Mouse (Mus musculus) intestine, embryonic 15.5 days (tissue): ENCODE data around the gene Tmem178b. TPM values are rescaled to one million over a fixed set of nuclear protein-coding genes. Genes with fewer than 3 reads are reported as not detected.

Source experiments
- ATAC-seq: fragments of 200-750 bp; cut with Nextera tagmentation; 2 replicates; pipeline ENCODE4 v1.8.0; 2017; ENCODE audit warnings: moderate TSS enrichment, moderate library complexity
- H3K27ac ChIP-seq: fragments of 300-500 bp; sonication (generic); 2 replicates; pipeline ENCODE4 v1.5.1; 2015; ENCODE audit warnings: mild to moderate bottlenecking, inconsistent platforms
- H3K27me3 ChIP-seq: fragments of 300-500 bp; sonication (generic); replicated peaks from 2 replicates; pipeline ENCODE4 v1.6.1; 2015; ENCODE audit warnings: inconsistent platforms
- H3K36me3 ChIP-seq: fragments of 300-500 bp; sonication (generic); 2 replicates; pipeline ENCODE4 v1.6.1; 2015; ENCODE audit warnings: inconsistent platforms
- H3K4me1 ChIP-seq: fragments of 300-500 bp; sonication (generic); replicated peaks from 2 replicates; pipeline ENCODE4 v1.6.1; 2015; ENCODE audit warnings: inconsistent platforms
- H3K4me2 ChIP-seq: fragments of 300-500 bp; sonication (generic); replicated peaks from 2 replicates; pipeline ENCODE4 v1.6.1; 2015; ENCODE audit warnings: mild to moderate bottlenecking, inconsistent platforms
- H3K4me3 ChIP-seq: fragments of 300-500 bp; sonication (generic); replicated peaks from 2 replicates; pipeline ENCODE4 v1.5.1; 2015; ENCODE audit warnings: inconsistent platforms
- H3K9ac ChIP-seq: fragments of 300-500 bp; sonication (generic); 2 replicates; pipeline ENCODE4 v1.6.1; 2015; ENCODE audit warnings: inconsistent platforms
- H3K9me3 ChIP-seq: fragments of 300-500 bp; sonication (generic); 2 replicates; pipeline ENCODE4 v1.6.1; 2016; ENCODE audit warnings: inconsistent platforms
- WGBS: fragments of 180-500 bp; shearing (Covaris S2); methylation state at CpG from one replicate; pipeline ENCODE4 v1.1.7; 2015; 5-methylcytosine and 5-hydroxymethylcytosine counted together
- polyA plus RNA-seq: library from polyadenylated mRNA; unstranded; fragments of >200 nt; fragmentation: Nextera tagmentation; extraction: Ambion mirVana; gene quantifications from 2 replicates; pipeline ENCODE4 v1.2.1, GENCODE M21; 2015

Gene Tmem178b
- polyA plus RNA-seq, 1 experiment from 2014 or later = 0.68 TPM

- no peak for ATAC-seq
- WGBS = 64% methylated on average over 3 of the region's 3 CpGs
Measured at GRCm38 (mm10) chr6:39890811-39891210, 17.7 kb downstream of the Tmem178b start.

GRCm38 (mm10) chr6:39896500-39896899, 23.4 kb downstream of the Tmem178b start:
- Histone ChIP-seq H3K27ac (no peak overlapping the region), H3K36me3 (no peaks in the 10 kb centered on the region), H3K4me2 (no peak overlapping the region), H3K9ac (no peak overlapping the region), H3K9me3 (no peaks in the 10 kb centered on the region), H3K27me3 (no peaks in the 10 kb centered on the region), H3K4me1 (no peaks in the 10 kb centered on the region), H3K4me3 (no peak overlapping the region)
- 89% methylated on average over 3 of the region's 3 CpGs for WGBS
- no peak for ATAC-seq

More at GRCm38 (mm10) chr6:39890811-39891210, 17.7 kb downstream of the Tmem178b start:
- no peaks in the 10 kb centered on the region for H3K9me3 ChIP-seq
- no peaks in the 10 kb centered on the region for H3K27me3 ChIP-seq
- no peak overlapping the region for H3K9ac ChIP-seq
- no peak overlapping the region for H3K4me3 ChIP-seq
- no peaks in the 10 kb centered on the region for H3K36me3 ChIP-seq
- no peak overlapping the region for H3K27ac ChIP-seq
- no peak overlapping the region for H3K4me2 ChIP-seq
- no peaks in the 10 kb centered on the region for H3K4me1 ChIP-seq

DNA sequence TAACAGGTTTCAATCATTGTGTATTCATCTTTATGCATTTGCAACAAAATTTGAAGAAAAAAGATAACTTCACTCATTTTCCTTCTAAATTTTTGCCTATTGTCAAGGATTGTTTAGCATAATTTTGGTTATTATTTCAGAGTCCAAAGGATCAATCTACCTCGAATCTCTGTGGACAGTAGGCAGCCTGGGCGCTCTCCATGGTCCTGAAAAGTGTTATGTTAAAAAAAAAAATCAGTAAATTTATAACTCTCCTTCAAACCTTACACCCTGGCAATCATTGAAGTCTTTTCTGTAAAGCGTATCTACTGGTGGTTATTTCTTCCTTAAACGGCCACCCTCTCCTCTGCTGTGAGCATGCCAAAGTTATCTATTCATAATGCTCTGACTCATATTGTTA, 26.2 kb downstream of the Tmem178b start:
- H3K9ac ChIP-seq = no peak overlapping the region
- no peak overlapping the region for H3K27ac ChIP-seq
- H3K27me3 ChIP-seq = no peaks in the 10 kb centered on the region
- no peaks in the 10 kb centered on the region for H3K4me1 ChIP-seq
- no peaks in the 10 kb centered on the region for H3K36me3 ChIP-seq
- no peak overlapping the region for H3K4me2 ChIP-seq
- 37% methylated on average over 4 of the region's 4 CpGs for WGBS
- no peak for ATAC-seq
- no peak overlapping the region for H3K4me3 ChIP-seq
- H3K9me3 ChIP-seq = no peaks in the 10 kb centered on the region

DNA sequence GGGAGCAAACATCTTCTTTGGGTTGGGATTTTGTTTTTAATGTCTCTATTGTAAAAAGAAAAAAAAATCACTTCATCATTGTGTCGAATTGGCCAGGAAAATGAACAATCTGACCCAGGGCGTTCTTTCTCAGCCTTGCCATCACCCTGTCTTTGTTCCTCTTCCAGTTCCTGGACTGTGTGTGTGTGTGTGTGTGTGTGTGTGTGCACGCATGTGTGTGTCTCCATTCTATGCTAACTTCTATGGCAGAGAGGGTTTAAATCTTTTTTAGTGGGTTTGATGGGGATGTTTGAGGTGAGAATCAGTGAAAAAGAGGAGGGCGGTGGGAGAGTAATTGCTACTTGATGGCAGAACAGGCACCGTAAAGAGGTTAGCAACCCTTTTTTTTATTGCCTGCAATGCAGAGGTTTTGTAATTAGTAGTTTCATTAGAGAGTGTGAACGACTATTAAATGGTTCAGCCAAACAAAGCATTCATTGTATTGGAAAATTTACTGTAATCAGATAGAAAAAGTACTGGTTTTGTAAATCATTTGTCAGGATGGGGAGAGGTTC, 30.2 kb downstream of the Tmem178b start:
- WGBS = 69% methylated on average over 6 of the region's 6 CpGs
- Histone ChIP-seq H3K4me2 (no peak overlapping the region), H3K9me3 (no peaks in the 10 kb centered on the region), H3K4me3 (no peak overlapping the region), H3K4me1 (no peaks in the 10 kb centered on the region), H3K27me3 (no peaks in the 10 kb centered on the region), H3K9ac (no peak overlapping the region), H3K27ac (no peak overlapping the region), H3K36me3 (no peaks in the 10 kb centered on the region)
- no peak for ATAC-seq

DNA sequence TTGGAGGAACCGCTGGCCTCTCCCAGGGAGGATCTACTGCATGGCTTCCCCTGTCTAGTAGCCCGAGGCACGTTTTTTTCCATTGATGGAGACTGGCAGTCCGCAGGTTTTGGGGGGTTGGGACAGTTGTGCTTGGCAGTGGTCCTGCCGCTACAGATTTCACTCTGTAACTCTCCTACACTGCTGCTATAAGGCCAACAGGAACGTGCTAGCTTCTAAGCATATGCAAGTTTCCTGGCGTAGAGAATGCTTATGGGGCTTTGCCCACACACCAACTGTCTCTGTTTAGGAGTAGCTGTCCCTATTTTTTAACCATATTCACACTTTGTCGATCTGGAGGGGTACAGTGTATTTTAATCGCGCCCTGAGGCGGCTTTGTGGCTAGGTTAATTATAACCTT, 30.8 kb downstream of the Tmem178b start:
- ATAC-seq = no peak
- WGBS = 66% methylated on average over 11 of the region's 11 CpGs

DNA sequence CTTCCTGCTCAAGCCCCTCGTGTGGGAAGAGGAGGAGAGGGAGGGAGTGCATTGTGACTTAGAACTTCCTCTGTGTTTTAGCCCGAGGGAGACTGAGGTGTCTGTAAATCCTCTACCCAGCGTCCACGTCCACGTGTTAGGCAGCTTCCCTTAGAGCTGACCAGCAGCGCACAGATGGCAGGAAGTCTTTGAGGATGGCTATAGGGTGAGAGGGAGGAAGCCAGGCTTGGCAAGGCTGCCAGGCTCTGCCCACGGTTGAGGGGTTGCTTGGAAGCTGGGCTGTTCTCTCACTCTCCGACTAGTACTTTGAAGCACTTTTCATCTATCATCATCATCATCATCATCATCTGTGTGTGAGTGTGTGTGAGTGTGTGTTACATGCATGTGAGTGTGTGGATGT, 41.9 kb downstream of the Tmem178b start:
- Histone ChIP-seq H3K4me2 (no peak overlapping the region), H3K4me1 (no peaks in the 10 kb centered on the region), H3K9me3 (no peaks in the 10 kb centered on the region), H3K27me3 (no peaks in the 10 kb centered on the region), H3K9ac (no peak overlapping the region), H3K36me3 (no peaks in the 10 kb centered on the region), H3K27ac (no peak overlapping the region), H3K4me3 (no peak overlapping the region)
- ATAC-seq = no peak
- WGBS = 41% methylated on average over 8 of the region's 8 CpGs

More for the DNA sequence above, 30.8 kb downstream of the Tmem178b start:
- no peaks in the 10 kb centered on the region for H3K36me3 ChIP-seq
- no peak overlapping the region for H3K4me3 ChIP-seq
- H3K9ac ChIP-seq = no peak overlapping the region
- H3K27ac ChIP-seq = no peak overlapping the region
- no peak overlapping the region for H3K4me2 ChIP-seq
- H3K27me3 ChIP-seq = no peaks in the 10 kb centered on the region
- no peaks in the 10 kb centered on the region for H3K9me3 ChIP-seq
- no peaks in the 10 kb centered on the region for H3K4me1 ChIP-seq

GRCm38 (mm10) chr6:39915636-39916281, 42.7 kb downstream of the Tmem178b start:
- H3K9me3 ChIP-seq = no peaks in the 10 kb centered on the region
- no peak overlapping the region for H3K4me2 ChIP-seq
- H3K27me3 ChIP-seq = no peaks in the 10 kb centered on the region
- H3K4me1 ChIP-seq = no peaks in the 10 kb centered on the region
- 84% methylated on average over 2 of the region's 2 CpGs for WGBS
- H3K4me3 ChIP-seq = no peak overlapping the region
- H3K27ac ChIP-seq = no peak overlapping the region
- ATAC-seq = no peak
- no peak overlapping the region for H3K9ac ChIP-seq
- H3K36me3 ChIP-seq = no peaks in the 10 kb centered on the region

- H3K4me3 ChIP-seq = no peak overlapping the region
- 81% methylated on average over 4 of the region's 4 CpGs for WGBS
- H3K9ac ChIP-seq = no peak overlapping the region
- H3K4me2 ChIP-seq = no peak overlapping the region
- no peaks in the 10 kb centered on the region for H3K36me3 ChIP-seq
- H3K27ac ChIP-seq = no peak overlapping the region
- H3K9me3 ChIP-seq = no peaks in the 10 kb centered on the region
- H3K4me1 ChIP-seq = no peaks in the 10 kb centered on the region
- no peaks in the 10 kb centered on the region for H3K27me3 ChIP-seq
- ATAC-seq = no peak
Measured at GRCm38 (mm10) chr6:39916514-39916913, 43.4 kb downstream of the Tmem178b start.

DNA sequence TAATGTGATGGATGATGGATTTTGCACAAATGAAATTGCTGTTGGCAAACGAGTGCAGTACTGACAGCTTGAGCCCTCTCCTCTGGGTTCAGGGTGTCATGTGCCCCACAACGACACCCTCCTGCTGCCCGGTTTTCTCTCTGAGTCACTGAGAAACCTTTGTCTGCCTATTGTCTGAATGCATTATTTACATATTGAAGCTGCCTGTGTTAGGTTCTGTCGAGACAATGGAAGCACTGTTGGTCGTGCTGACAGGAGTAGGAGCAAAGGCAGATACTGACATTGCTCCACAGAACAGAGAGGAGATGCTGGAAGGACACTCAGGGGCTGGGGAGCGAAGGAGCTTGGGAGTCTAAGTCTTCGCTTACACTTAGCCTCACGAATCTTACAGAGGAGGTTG, 44.2 kb downstream of the Tmem178b start:
- Histone ChIP-seq H3K27me3 (no peaks in the 10 kb centered on the region), H3K9ac (no peak overlapping the region), H3K27ac (no peak overlapping the region), H3K9me3 (no peaks in the 10 kb centered on the region), H3K4me3 (no peak overlapping the region), H3K4me1 (no peaks in the 10 kb centered on the region), H3K4me2 (no peak overlapping the region), H3K36me3 (no peaks in the 10 kb centered on the region)
- ATAC-seq = no peak
- 53% methylated on average over 8 of the region's 8 CpGs for WGBS

DNA sequence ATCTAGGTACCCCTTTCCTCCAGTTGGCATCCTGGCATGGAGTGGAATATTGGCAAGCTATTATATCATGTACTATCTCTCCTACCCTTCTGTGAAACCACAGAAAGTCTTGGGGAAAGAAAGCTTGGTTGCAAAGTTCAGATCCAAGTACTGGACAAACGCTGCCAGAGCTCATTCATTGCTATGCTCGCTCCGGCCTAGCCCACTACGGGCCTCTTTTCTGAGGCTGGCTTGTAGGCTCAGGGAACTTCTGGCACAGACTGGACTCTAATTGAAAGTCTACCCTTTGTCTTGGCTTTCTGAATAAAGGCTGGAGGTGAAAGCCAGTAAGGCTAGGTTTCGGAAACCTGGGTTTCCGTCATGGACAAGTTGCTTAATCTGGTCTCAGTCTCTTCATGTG, 44.7 kb downstream of the Tmem178b start:
- no peaks in the 10 kb centered on the region for H3K27me3 ChIP-seq
- H3K4me2 ChIP-seq = no peak overlapping the region
- WGBS = 91% methylated on average over 6 of the region's 6 CpGs
- H3K9ac ChIP-seq = no peak overlapping the region
- ATAC-seq = no peak
- H3K27ac ChIP-seq = no peak overlapping the region
- H3K4me1 ChIP-seq = no peaks in the 10 kb centered on the region
- no peaks in the 10 kb centered on the region for H3K9me3 ChIP-seq
- H3K4me3 ChIP-seq = no peak overlapping the region
- H3K36me3 ChIP-seq = no peaks in the 10 kb centered on the region

GRCm38 (mm10) chr6:39919011-39919709, 46.1 kb downstream of the Tmem178b start:
- Histone ChIP-seq H3K9me3 (no peaks in the 10 kb centered on the region), H3K4me2 (no peak overlapping the region), H3K9ac (no peak overlapping the region), H3K36me3 (no peaks in the 10 kb centered on the region), H3K4me3 (no peak overlapping the region), H3K4me1 (no peaks in the 10 kb centered on the region), H3K27ac (no peak overlapping the region), H3K27me3 (no peaks in the 10 kb centered on the region)
- no peak for ATAC-seq
- WGBS = 65% methylated on average over 6 of the region's 6 CpGs

DNA sequence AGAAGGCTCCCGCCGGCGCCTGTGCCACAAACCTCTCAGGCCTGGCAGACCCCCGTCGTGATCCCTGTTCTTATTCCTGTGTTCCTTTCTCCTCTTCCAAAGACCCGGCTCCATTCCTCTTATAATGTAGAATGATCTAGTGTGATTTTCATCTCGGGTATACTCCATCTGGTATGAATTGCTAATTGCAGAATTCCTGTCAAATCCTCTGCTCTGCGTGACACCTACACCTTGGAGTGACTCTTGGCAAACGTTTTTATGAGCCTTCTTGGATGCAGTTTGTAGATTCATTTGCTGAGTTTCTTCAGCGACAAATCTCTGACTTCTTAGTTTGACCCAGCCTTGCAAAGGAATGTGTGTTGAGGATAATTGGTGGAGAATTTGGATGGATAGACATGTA, 53.4 kb downstream of the Tmem178b start:
- no peaks in the 10 kb centered on the region for H3K9me3 ChIP-seq
- H3K36me3 ChIP-seq = no peaks in the 10 kb centered on the region
- H3K4me2 ChIP-seq = no peak overlapping the region
- WGBS = 85% methylated on average over 10 of the region's 10 CpGs
- no peak for ATAC-seq
- H3K4me3 ChIP-seq = no peak overlapping the region
- H3K27ac ChIP-seq = no peak overlapping the region
- no peaks in the 10 kb centered on the region for H3K27me3 ChIP-seq
- H3K4me1 ChIP-seq = no peaks in the 10 kb centered on the region
- no peak overlapping the region for H3K9ac ChIP-seq

DNA sequence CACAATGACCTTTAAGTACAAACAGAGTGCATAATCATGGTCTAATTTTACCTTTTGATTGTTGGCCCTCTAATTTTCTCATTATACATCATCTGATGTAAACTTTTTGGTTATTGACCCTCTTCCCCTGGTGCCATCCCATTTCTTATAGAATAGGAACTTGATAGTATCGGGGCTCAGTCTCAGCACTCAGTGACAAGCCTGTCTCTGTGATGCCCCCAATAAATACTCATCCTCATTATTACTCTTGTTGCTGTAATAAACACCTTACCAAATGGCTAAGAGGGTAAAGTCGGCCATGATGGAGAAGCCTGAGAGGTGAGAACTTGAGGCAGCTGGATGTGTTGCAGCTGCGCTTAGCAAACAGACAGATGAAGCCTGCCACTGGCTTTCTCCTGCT, 63.5 kb downstream of the Tmem178b start:
- H3K27me3 ChIP-seq = no peaks in the 10 kb centered on the region
- no peak overlapping the region for H3K27ac ChIP-seq
- H3K4me3 ChIP-seq = no peak overlapping the region
- H3K9ac ChIP-seq = no peak overlapping the region
- no peak overlapping the region for H3K4me2 ChIP-seq
- no peak for ATAC-seq
- WGBS = 70% methylated on average over 3 of the region's 3 CpGs
- H3K9me3 ChIP-seq = no peaks in the 10 kb centered on the region
- H3K4me1 ChIP-seq = no peaks in the 10 kb centered on the region
- no peaks in the 10 kb centered on the region for H3K36me3 ChIP-seq
